Mouse (Mus musculus): Measurements from ENCODE around the gene Gnb4.

- TF ChIP-seq CTCF (conservative IDR thresholded peaks at IDR 0.05; ENCODE audit: insufficient read depth, insufficient read length, low read depth, low read length) (no peak), POLR2A (IDR thresholded peaks at IDR 0.05; ENCODE audit: low read depth, low read length) (no peak)
Measured at GRCm38 (mm10) chr3:32575151-32575550, 41.2 kb downstream of the Gnb4 start.

All from kidney, adult 2 months (tissue).